Mouse (Mus musculus): ENCODE measurements around the gene Slc25a51.

DNA sequence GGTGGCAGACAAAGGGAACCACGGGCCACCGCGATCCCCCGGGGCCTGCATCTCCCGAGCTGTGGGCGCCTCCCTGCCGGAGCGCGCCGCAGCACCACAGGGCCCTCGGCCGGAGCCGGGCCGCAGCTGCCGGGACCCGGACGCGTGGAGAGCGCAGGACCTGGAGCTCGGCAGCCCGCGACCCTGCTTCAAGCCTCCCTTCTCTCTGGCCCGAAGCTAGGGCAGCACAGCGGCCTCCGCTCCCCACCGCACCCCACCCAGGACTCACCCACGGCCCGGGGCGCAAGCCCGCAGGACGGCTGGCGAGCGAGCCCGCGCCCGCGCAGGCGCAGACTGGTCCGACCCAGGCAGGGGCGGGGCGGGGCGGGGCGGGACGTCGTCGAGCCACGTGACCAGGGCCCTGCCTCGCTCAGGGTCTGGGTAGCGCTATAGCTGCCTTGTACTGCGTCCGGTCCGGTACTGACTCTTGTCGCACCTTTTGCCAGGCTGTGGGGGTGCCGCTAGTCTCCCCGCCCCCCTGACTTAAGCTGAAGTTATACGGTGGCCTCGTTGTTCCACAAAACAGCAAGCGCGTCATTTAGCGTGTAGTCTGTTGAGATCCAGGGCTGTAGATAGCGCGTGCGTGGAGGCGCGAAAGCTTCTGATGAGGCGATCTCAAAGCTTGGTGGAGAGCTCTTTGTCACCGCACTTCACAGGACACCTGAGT lies at the start of gene Slc25a51:
- TF ChIP-seq EP300 (IDR thresholded peaks at IDR 0.05): peak; percentile 66
- TF ChIP-seq CTCF (IDR thresholded peaks at IDR 0.05): no peak; the same call in none of the 2 replicates

Measured in lung, postnatal 0 days (tissue).